Mouse (Mus musculus): ENCODE data around the gene Mybpc2. TPM values are rescaled to one million over a fixed set of nuclear protein-coding genes. Genes with fewer than 3 reads are reported as not detected.

Gene Mybpc2
- total and polyA plus RNA-seq, 3 experiments = 2.0 to 8.3 (median 5.0) TPM

- no peaks in the 10 kb centered on the region for H3K27me3 ChIP-seq (replicated peaks)
- peaks cover 72 to 91% of the 10 kb centered on the region in 2 experiments for H3K36me3 ChIP-seq (replicated peaks in 1 of 2; ENCODE audit: control insufficient read depth in 1 of 2, insufficient read depth in 1 of 2, low read length in 1 of 2)
- H3K4me1 ChIP-seq (ENCODE audit: control insufficient read depth in 1 of 2, insufficient read depth in 2 of 2) = peaks cover 50 to 64% of the 10 kb centered on the region in 2 experiments
- 0 out of 2 replicates have a peak overlapping the region, but pooled peaks have one; percentile 61 for H3K27ac ChIP-seq (ENCODE audit: insufficient read depth, low read depth)
- no peak overlapping the region for H3K4me3 ChIP-seq (replicated peaks in 1 of 3; ENCODE audit: low read depth in 2 of 3, low read length in 2 of 3, poor library complexity in 1 of 3)
- dilution Hi-C loops (cut with MboI; ENCODE audit: extremely low pct_ligation_motif_present, extremely low pct_unique_long_range_greater_than_20kb, low sequenced_read_pairs) (no loop called here), in situ Hi-C loops (cut with MboI; ENCODE audit: low pct_ligation_motif_present, low pct_unique_long_range_greater_than_20kb, low sequenced_read_pairs) (no loop called here)
- no peaks in the 10 kb centered on the region for H3K79me2 ChIP-seq (replicated peaks; ENCODE audit: control insufficient read depth, extremely low read depth, insufficient read depth, poor library complexity, severe bottlenecking)
- DNase-seq (ENCODE audit: extremely low read depth) = no peak
- no peaks in the 10 kb centered on the region for H3K9me3 ChIP-seq (replicated peaks; ENCODE audit: low read length)
- no peak overlapping the region for H3K9ac ChIP-seq (ENCODE audit: insufficient read depth, low read depth)
- TF ChIP-seq CHD2 (IDR thresholded peaks at IDR 0.05; ENCODE audit: low read length) (no peak), UBTF (IDR thresholded peaks at IDR 0.05; ENCODE audit: low read depth, low read length) (no peak), MAX (IDR thresholded peaks at IDR 0.05; ENCODE audit: low read length) (no peak), MAFK (IDR thresholded peaks at IDR 0.05; ENCODE audit: insufficient replicate concordance, low read length) (no peak), ELF1 (IDR thresholded peaks at IDR 0.05; ENCODE audit: low read depth, low read length) (no peak), CTCF (conservative IDR thresholded peaks at IDR 0.05 in 1 of 2, IDR thresholded peaks at IDR 0.05 in 1 of 2; ENCODE audit: low read depth in 2 of 2, low read length in 2 of 2) (no peak), USF2 (conservative IDR thresholded peaks at IDR 0.05; ENCODE audit: low read depth, low read length) (no peak), PAX5 (IDR thresholded peaks at IDR 0.05; ENCODE audit: low read length) (no peak), KAT2A (IDR thresholded peaks at IDR 0.05; ENCODE audit: insufficient replicate concordance, low read length) (no peak), MAZ (IDR thresholded peaks at IDR 0.05; ENCODE audit: low read depth, low read length) (no peak), ZKSCAN1 (IDR thresholded peaks at IDR 0.05; ENCODE audit: borderline replicate concordance, low read depth, low read length) (no peak), HCFC1 (IDR thresholded peaks at IDR 0.05; ENCODE audit: low read depth, low read length) (no peak), ZNF384 (IDR thresholded peaks at IDR 0.05; ENCODE audit: low read depth, low read length) (no peak)
- no peak overlapping the region for H3K4me2 ChIP-seq (ENCODE audit: insufficient read depth, low read depth, poor library complexity, severe bottlenecking)
Measured at GRCm38 (mm10) chr7:44537496-44537895, 13.0 kb upstream of the Mybpc2 start.

- Histone ChIP-seq H3K79me2 (replicated peaks; ENCODE audit: control insufficient read depth, extremely low read depth, insufficient read depth, poor library complexity, severe bottlenecking) (no peaks in the 10 kb centered on the region), H3K9ac (ENCODE audit: insufficient read depth, low read depth) (no peak overlapping the region), H3K36me3 (replicated peaks in 1 of 2; ENCODE audit: control insufficient read depth in 1 of 2, insufficient read depth in 1 of 2, low read length in 1 of 2) (peaks cover 67 to 86% of the 10 kb centered on the region in 2 experiments), H3K27me3 (replicated peaks) (no peaks in the 10 kb centered on the region), H3K9me3 (replicated peaks; ENCODE audit: low read length) (no peaks in the 10 kb centered on the region), H3K4me1 (ENCODE audit: control insufficient read depth in 1 of 2, insufficient read depth in 2 of 2) (peaks cover 53 to 68% of the 10 kb centered on the region in 2 experiments), H3K4me2 (ENCODE audit: insufficient read depth, low read depth, poor library complexity, severe bottlenecking) (no peak overlapping the region), H3K4me3 (replicated peaks in 1 of 3; ENCODE audit: low read depth in 2 of 3, low read length in 2 of 3, poor library complexity in 1 of 3) (no peak overlapping the region), H3K27ac (ENCODE audit: insufficient read depth, low read depth) (peak overlapping the region; percentile 61)
- dilution Hi-C loops (cut with MboI; ENCODE audit: extremely low pct_ligation_motif_present, extremely low pct_unique_long_range_greater_than_20kb, low sequenced_read_pairs) (no loop called here), in situ Hi-C loops (cut with MboI; ENCODE audit: low pct_ligation_motif_present, low pct_unique_long_range_greater_than_20kb, low sequenced_read_pairs) (no loop called here)
- TF ChIP-seq PAX5 (IDR thresholded peaks at IDR 0.05; ENCODE audit: low read length) (no peak), KAT2A (IDR thresholded peaks at IDR 0.05; ENCODE audit: insufficient replicate concordance, low read length) (no peak), JUN (IDR thresholded peaks at IDR 0.05; ENCODE audit: insufficient read depth, low read depth, low read length) (no peak), GABPA (IDR thresholded peaks at IDR 0.05; ENCODE audit: insufficient replicate concordance, low read depth, low read length) (no peak), SMC3 (IDR thresholded peaks at IDR 0.05; ENCODE audit: low read depth, low read length) (no peak), CTCF (conservative IDR thresholded peaks at IDR 0.05 in 1 of 2, IDR thresholded peaks at IDR 0.05 in 1 of 2; ENCODE audit: low read depth in 2 of 2, low read length in 2 of 2) (no peak), TBP (conservative IDR thresholded peaks at IDR 0.05; ENCODE audit: low read depth, low read length) (no peak), MEF2A (IDR thresholded peaks at IDR 0.05; ENCODE audit: borderline replicate concordance, low read depth, low read length) (no peak), RAD21 (IDR thresholded peaks at IDR 0.05; ENCODE audit: low read depth, low read length) (no peak), CHD2 (IDR thresholded peaks at IDR 0.05; ENCODE audit: low read length) (no peak)
- no peak for DNase-seq (ENCODE audit: extremely low read depth)
Measured at GRCm38 (mm10) chr7:44537009-44537408, 12.6 kb upstream of the Mybpc2 start.
